Mouse (Mus musculus) hindbrain, embryonic 16.5 days (tissue): ENCODE data around the gene Fkbp7. TPM values are rescaled to one million over a fixed set of nuclear protein-coding genes. Genes with fewer than 3 reads are reported as not detected.
A peak's percentile ranks its signal among the peaks of the same experiment; 100 is the strongest.

Experiments
- ATAC-seq: fragments of 200-750 bp; cut with Nextera tagmentation; 2 replicates; pipeline ENCODE4 v1.8.0; 2017; ENCODE audit warnings: moderate TSS enrichment, moderate library complexity
- H3K27ac ChIP-seq: fragments of 300-500 bp; sonication (generic); 2 replicates; pipeline ENCODE4 v1.5.1; 2014; ENCODE audit warnings: low read depth, mild to moderate bottlenecking, control low read depth, low read length, moderate library complexity
- H3K27me3 ChIP-seq: fragments of 300-500 bp; sonication (generic); replicated peaks from 2 replicates; pipeline ENCODE4 v1.6.1; 2014; ENCODE audit warnings: low read length; ENCODE audit not compliant: control insufficient read depth, insufficient read depth
- H3K36me3 ChIP-seq: fragments of 300-500 bp; sonication (generic); 2 replicates; pipeline ENCODE4 v1.6.1; 2014; ENCODE audit warnings: mild to moderate bottlenecking, low read length, moderate library complexity, mixed read lengths; ENCODE audit not compliant: control insufficient read depth, insufficient read depth
- H3K4me1 ChIP-seq: fragments of 300-500 bp; sonication (generic); 2 replicates; pipeline ENCODE4 v1.6.1; 2014; ENCODE audit warnings: low read depth, low read length; ENCODE audit not compliant: control insufficient read depth, insufficient read depth
- H3K4me2 ChIP-seq: fragments of 300-500 bp; sonication (generic); 2 replicates; pipeline ENCODE4 v1.6.1; 2014; ENCODE audit warnings: mild to moderate bottlenecking, low read length, control low read depth, moderate library complexity
- H3K4me3 ChIP-seq: fragments of 300-500 bp; sonication (generic); 2 replicates; pipeline ENCODE4 v1.5.1; 2014; ENCODE audit warnings: mild to moderate bottlenecking, low read length, control low read depth, moderate library complexity
- H3K9ac ChIP-seq: fragments of 300-500 bp; sonication (generic); 2 replicates; pipeline ENCODE4 v1.6.1; 2014; ENCODE audit warnings: low read depth, mild to moderate bottlenecking, control low read depth, low read length, moderate library complexity
- H3K9me3 ChIP-seq: fragments of 300-500 bp; sonication (generic); 2 replicates; pipeline ENCODE4 v1.6.1; 2014; ENCODE audit warnings: mild to moderate bottlenecking, low read length, moderate library complexity; ENCODE audit not compliant: control insufficient read depth
- whole genome bisulfite sequencing: fragments of 180-500 bp; shearing (Covaris S2); extraction: QIAGEN DNeasy Blood & Tissue Kit; methylation state at CpG from one replicate; pipeline ENCODE4 v1.1.7; 2014; 5-methylcytosine and 5-hydroxymethylcytosine counted together
- polyA plus RNA-seq: library from polyadenylated mRNA; unstranded; fragments of >200 nt; fragmentation: Nextera tagmentation; extraction: Ambion mirVana; gene quantifications from 2 replicates; pipeline ENCODE4 v1.2.1, GENCODE M21; 2015

Gene Fkbp7
- polyA plus RNA-seq, 1 experiment from 2014 or later = 12.7 TPM

DNA sequence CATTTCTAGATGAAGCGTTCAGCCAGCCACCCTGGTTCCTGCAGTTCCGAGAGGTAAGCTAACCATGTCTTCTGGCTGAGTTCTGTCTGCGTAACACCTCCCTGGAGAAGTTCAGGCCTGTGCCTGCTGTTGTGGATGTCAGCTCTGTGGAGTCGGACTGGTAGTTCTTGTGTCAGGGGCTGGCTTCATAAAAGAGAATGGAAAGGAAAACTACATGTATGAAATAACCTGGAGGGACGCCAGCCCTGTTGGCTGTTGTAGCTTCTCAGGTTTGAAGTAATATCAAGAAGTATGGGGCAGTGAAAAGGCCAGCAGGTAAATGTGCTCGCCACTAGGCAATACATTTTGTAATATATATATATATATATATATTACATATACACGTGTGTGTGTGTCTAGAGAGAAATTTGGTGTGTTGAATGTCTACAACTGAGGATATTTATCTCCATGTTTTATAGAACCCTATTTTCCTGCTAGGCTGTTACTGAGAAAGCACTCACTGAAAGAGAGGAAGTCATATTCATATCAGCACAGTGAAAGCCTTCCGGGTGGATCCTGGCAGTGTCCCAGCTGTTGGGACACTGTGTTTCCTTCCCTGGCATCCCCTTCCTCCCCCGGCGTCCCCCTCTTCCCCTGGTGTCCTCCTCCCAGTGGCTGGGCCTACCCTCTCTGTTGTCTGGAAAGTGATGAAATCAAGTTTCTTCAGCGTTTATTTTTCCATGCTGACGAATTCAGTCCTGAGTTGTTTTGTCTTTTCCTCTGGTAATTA lies 17.7 kb upstream of the Fkbp7 start:
- H3K9me3 ChIP-seq = no peaks in the 10 kb centered on the region
- H3K36me3 ChIP-seq = peaks cover 31% of the 10 kb centered on the region
- H3K4me2 ChIP-seq = no peak overlapping the region
- H3K27me3 ChIP-seq = no peaks in the 10 kb centered on the region
- no peak overlapping the region for H3K27ac ChIP-seq
- H3K4me1 ChIP-seq = no peaks in the 10 kb centered on the region
- H3K4me3 ChIP-seq = no peak overlapping the region
- no peak for ATAC-seq
- 86% methylated on average over 12 of the region's 12 CpGs for WGBS
- H3K9ac ChIP-seq = no peak overlapping the region

DNA sequence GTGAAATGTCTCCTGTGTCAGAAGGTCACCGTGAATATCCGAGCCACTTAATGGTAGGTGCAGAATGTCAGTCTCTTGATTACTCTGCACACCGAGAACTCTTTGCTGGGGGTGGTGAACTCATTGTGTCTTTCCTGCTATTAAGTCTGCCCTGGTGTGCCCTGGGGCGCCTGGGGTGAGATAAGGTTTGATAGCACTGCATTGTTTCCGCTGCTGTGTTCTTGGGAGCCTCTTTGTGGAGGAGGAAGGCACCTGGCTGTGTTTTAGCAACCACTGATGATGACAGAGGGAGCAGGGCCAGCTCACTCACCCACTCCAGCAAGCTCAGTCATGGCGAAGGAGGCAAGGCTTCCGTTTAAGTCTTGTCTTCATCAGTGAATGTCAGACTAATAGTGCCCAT lies 15.2 kb upstream of the Fkbp7 start:
- Histone ChIP-seq H3K4me1 (no peaks in the 10 kb centered on the region), H3K27ac (no peak overlapping the region), H3K4me3 (no peak overlapping the region), H3K36me3 (peaks cover 30% of the 10 kb centered on the region), H3K4me2 (no peak overlapping the region), H3K27me3 (no peaks in the 10 kb centered on the region), H3K9me3 (no peaks in the 10 kb centered on the region), H3K9ac (no peak overlapping the region)
- ATAC-seq = no peak
- 71% methylated on average over 7 of the region's 7 CpGs for WGBS

DNA sequence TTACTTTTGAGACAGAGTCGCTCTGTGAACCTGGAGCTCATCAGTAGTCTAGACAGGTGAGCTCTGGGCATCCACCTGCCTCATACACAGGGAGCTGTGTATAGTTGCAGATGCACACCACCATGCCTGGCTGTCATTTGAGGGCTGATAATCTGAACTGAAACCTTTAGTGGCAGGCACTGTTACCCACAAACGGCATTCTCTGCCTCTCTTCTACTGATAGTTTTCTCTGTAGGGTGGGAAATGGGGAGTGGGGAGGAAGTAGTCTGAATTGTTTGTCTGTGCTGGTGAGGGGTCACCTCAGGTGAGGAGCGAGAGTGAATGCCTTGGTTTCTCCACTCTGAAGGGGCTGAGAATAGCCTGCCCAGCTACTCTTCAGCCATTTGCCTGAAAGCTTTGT lies 14.7 kb upstream of the Fkbp7 start:
- no peak overlapping the region for H3K27ac ChIP-seq
- H3K36me3 ChIP-seq = peaks cover 32% of the 10 kb centered on the region
- 84% methylated on average over 3 of the region's 3 CpGs for WGBS
- no peak overlapping the region for H3K4me2 ChIP-seq
- no peak for ATAC-seq
- no peak overlapping the region for H3K4me3 ChIP-seq
- H3K9me3 ChIP-seq = no peaks in the 10 kb centered on the region
- no peak overlapping the region for H3K9ac ChIP-seq
- H3K4me1 ChIP-seq = no peaks in the 10 kb centered on the region
- H3K27me3 ChIP-seq = no peaks in the 10 kb centered on the region

DNA sequence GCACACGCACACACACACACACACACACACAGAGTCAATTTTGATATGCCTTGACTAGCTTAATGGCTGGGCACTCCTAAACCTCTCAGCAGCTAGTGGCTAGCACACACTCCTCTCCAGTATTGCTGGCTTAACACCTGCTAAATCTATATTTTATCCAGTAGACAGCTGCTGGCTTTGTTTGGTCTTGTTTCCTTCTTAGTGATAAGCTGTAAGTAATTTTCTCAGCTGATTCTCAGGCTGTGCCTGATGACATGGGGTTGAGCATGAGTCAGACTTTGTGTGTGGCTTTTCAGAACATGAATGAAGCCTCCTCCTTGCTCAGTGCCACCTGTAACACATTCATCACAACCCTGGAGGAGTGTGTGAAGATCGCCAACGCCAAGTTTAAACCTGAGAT lies 14.1 kb upstream of the Fkbp7 start:
- H3K9me3 ChIP-seq = no peaks in the 10 kb centered on the region
- no peak overlapping the region for H3K9ac ChIP-seq
- H3K4me1 ChIP-seq = no peaks in the 10 kb centered on the region
- H3K27me3 ChIP-seq = no peaks in the 10 kb centered on the region
- peaks cover 38% of the 10 kb centered on the region for H3K36me3 ChIP-seq
- no peak overlapping the region for H3K27ac ChIP-seq
- H3K4me3 ChIP-seq = no peak overlapping the region
- 96% methylated on average over 3 of the region's 3 CpGs for WGBS
- no peak for ATAC-seq
- H3K4me2 ChIP-seq = no peak overlapping the region

DNA sequence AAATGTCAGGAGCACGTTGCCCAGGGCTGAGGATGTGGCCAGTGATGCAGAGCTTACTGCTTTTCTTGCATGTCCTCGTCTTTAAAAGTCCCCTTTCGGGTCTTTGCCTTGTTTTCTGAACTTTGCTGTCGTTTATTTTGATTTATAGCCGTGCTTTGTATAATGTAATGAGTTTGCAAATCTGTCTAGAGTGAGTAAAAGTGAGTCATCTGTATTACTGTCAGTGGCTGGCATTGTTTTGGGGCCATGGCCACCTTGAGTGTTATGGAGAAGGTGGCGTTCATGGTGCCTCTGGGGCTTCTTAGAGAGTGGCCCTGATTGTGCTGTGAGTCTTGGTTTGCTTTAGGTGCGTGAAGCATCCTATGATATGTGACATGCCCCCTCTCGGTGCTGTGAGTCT lies 9.4 kb upstream of the Fkbp7 start:
- ATAC-seq = no peak
- Histone ChIP-seq H3K9me3 (no peaks in the 10 kb centered on the region), H3K4me3 (no peak overlapping the region), H3K4me1 (no peaks in the 10 kb centered on the region; the same call in 1 of the 2 replicates), H3K9ac (no peak overlapping the region), H3K4me2 (no peak overlapping the region), H3K36me3 (peaks cover 33% of the 10 kb centered on the region), H3K27me3 (no peaks in the 10 kb centered on the region), H3K27ac (no peak overlapping the region)
- WGBS = 83% methylated on average over 8 of the region's 8 CpGs

DNA sequence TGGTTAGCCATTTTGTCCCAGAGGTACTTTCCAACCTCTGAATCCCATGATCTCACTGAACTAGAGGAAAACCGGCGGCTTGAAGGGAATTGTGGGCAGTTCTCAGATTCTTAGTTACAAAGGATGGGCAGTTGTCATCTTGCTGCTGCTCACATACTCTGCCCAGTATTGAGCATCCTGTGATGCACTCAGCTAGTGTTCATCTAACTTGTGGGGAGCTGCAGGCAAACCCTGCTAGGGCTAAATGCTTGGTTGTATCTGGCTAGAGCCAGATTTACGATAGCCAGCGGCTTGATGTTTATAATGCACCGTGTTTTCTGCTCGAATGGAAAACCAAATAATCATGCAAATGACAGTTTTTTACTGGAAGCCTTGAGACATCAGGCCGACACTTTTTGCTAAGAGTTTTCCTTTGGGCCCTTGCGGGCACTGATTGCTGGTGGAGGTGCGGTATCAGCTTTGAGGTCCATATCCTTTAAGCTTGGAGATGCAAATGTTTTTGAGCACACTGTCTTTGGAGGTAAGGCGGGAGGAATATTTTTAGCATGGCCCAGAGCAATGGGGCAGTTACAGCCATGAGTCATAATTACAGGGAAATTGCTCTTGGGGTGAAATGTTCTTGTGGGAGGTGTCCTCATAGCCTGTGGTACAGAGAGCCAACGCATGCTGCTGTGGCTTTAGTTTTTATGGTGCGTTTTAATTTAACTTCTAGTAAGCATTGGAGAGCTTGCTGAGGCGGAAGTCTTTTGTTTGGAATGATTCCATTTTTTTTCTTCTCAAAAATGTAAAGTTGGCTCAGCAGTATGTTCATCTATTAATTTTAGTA lies 3.7 kb upstream of the Fkbp7 start:
- WGBS = 55% methylated on average over 13 of the region's 13 CpGs
- H3K9me3 ChIP-seq = no peaks in the 10 kb centered on the region
- H3K36me3 ChIP-seq = no peaks in the 10 kb centered on the region
- H3K27me3 ChIP-seq = no peaks in the 10 kb centered on the region
- H3K27ac ChIP-seq = no peak overlapping the region
- peak overlapping the region; percentile 68 for H3K4me2 ChIP-seq
- peak overlapping the region; percentile 92 for H3K4me3 ChIP-seq
- peaks cover 26% of the 10 kb centered on the region for H3K4me1 ChIP-seq
- ATAC-seq = no peak
- peak overlapping the region; percentile 88; the same call in 1 of the 2 replicates for H3K9ac ChIP-seq

DNA sequence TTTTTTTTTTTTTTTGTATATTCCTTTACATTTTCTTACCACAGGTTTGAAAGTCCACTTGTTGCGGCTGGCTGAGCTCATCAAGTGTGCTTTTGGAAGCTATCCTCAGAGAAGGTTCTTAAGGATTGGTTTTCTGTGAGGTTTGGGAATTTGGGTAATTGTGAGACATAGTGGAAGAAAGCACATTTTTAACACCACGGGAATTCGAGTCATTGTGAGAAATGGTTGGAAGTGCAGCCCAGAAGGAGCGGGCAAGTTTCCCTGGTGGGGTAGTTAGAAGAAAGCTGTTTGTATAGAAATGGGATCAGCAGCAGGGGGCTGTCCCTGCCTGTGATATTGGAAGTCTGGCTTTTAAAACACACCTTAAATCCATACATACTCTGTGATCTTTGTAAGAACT lies 3.0 kb upstream of the Fkbp7 start:
- Histone ChIP-seq H3K4me3 (peak overlapping the region; percentile 92), H3K9me3 (no peaks in the 10 kb centered on the region), H3K4me1 (peaks cover 28% of the 10 kb centered on the region), H3K4me2 (peak overlapping the region; percentile 68), H3K27me3 (no peaks in the 10 kb centered on the region), H3K27ac (no peak overlapping the region), H3K36me3 (no peaks in the 10 kb centered on the region), H3K9ac (peak overlapping the region; percentile 88)
- WGBS = 7% methylated on average over 4 of the region's 4 CpGs
- ATAC-seq = no peak

DNA sequence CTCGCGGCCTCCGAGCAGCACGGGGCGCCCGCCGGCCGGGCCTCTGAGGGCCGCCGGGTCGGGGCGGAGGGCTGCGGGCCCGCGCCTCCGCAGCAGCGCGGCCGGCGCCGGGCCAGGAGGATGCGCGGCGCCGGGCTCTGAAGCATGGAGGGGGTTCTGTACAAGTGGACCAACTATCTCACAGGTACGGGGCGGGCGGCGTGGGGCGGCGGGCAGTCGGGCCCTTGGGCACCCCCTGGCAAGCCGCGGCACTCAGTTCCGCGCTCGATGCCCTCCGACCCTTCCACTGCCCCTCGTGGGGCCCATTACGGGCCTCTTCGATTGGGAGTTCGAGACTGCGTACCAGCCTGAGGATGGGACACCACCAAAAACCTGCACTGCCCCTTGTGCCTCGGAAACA lies 2.5 kb upstream of the Fkbp7 start:
- ATAC-seq = peak; percentile 64
- peak overlapping the region; percentile 92 for H3K4me3 ChIP-seq
- peak overlapping the region; percentile 84 for H3K27ac ChIP-seq
- H3K4me1 ChIP-seq = peaks cover 28% of the 10 kb centered on the region
- H3K27me3 ChIP-seq = no peaks in the 10 kb centered on the region
- H3K9me3 ChIP-seq = no peaks in the 10 kb centered on the region
- no peaks in the 10 kb centered on the region for H3K36me3 ChIP-seq
- peak overlapping the region; percentile 68 for H3K4me2 ChIP-seq
- WGBS = 1% methylated on average over 12 of the region's 44 CpGs
- H3K9ac ChIP-seq = peak overlapping the region; percentile 88

DNA sequence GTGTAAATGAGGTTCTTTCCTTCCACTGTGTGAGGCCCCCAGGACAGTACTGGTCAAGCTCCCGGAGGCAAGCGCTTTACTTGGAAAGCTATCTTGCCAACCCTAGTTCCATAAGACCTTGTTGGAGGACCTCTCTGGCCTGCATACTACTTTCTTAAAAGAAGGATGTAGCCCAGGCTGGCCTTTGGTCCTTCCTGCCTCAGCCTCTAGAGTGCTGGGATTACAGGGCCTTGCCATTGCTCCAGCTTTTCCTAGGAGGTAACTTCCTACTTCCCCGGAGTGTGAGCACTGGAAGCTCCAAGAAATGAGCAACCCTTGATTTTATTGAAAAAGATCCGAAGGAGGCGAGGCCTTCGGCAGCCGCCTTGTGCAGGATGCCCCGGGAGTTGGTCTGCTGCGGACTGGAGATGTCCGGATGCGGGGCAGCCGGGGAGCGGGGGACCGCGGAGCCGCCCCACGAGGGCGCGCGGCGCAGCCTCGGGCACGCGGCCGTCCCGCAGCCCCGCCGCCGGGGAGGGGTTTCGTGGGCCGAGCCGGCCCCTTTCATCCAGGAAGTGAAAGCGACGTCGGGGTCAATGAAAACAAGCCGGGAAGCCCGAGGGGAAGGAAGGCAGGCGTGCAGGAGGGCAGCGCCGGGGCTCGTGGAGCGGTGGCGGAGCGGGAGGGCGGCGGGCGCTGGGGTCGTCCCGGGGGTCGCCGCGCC lies 2.0 kb upstream of the Fkbp7 start, which contains the start of gene Plekha3:
Plekha3 (plus strand) TSS at position 557 of the 703 bp plus-strand sequence.
- H3K4me2 ChIP-seq = peak within 1 kb of the TSS; percentile 68
- peak; percentile 81 for ATAC-seq
- no peaks in the 10 kb centered on the region for H3K9me3 ChIP-seq
- peaks cover 28% of the 10 kb centered on the region for H3K4me1 ChIP-seq
- 4% methylated on average over 42 of the region's 52 CpGs for WGBS
- H3K27ac ChIP-seq = peak within 1 kb of the TSS; percentile 84
- H3K36me3 ChIP-seq = no peaks in the 10 kb centered on the region
- no peaks in the 10 kb centered on the region for H3K27me3 ChIP-seq
- H3K9ac ChIP-seq = peak within 1 kb of the TSS; percentile 88
- peak within 1 kb of the TSS; percentile 92 for H3K4me3 ChIP-seq
